Mouse (Mus musculus) heart, embryonic 11.5 days (tissue): ENCODE data around the gene Hacl1. TPM values are rescaled to one million over a fixed set of nuclear protein-coding genes. Genes with fewer than 3 reads are reported as not detected.

Experiments used
- ATAC-seq: fragments of 200-750 bp; cut with Nextera tagmentation; replicated peaks from 2 replicates; pipeline ENCODE4 v1.8.0; 2017; ENCODE audit warnings: moderate library complexity; ENCODE audit not compliant: insufficient number of reproducible peaks, low FRiP score, low TSS enrichment
- H3K27ac ChIP-seq: fragments of 300-500 bp; sonication (generic); 2 replicates; pipeline ENCODE4 v1.5.1; 2014; ENCODE audit warnings: mild to moderate bottlenecking, low read depth, low read length
- H3K27me3 ChIP-seq: fragments of 300-500 bp; sonication (generic); 2 replicates; pipeline ENCODE4 v1.6.1; 2014; ENCODE audit warnings: mild to moderate bottlenecking, low read length, mixed read lengths; ENCODE audit not compliant: control insufficient read depth, insufficient read depth
- H3K36me3 ChIP-seq: fragments of 300-500 bp; sonication (generic); 2 replicates; pipeline ENCODE4 v1.6.1; 2014; ENCODE audit warnings: mild to moderate bottlenecking, low read length, moderate library complexity, mixed read lengths; ENCODE audit not compliant: control insufficient read depth, insufficient read depth
- H3K4me1 ChIP-seq: fragments of 300-500 bp; sonication (generic); 2 replicates; pipeline ENCODE4 v1.6.1; 2014; ENCODE audit warnings: low read length; ENCODE audit not compliant: control insufficient read depth, insufficient read depth
- H3K4me2 ChIP-seq: fragments of 300-500 bp; sonication (generic); 2 replicates; pipeline ENCODE4 v1.6.1; 2014; ENCODE audit warnings: mild to moderate bottlenecking, moderate library complexity
- H3K4me3 ChIP-seq: fragments of 300-500 bp; sonication (generic); 2 replicates; pipeline ENCODE4 v1.5.1; 2014; ENCODE audit warnings: low read depth, low read length
- H3K9ac ChIP-seq: fragments of 300-500 bp; sonication (generic); 2 replicates; pipeline ENCODE4 v1.6.1; 2014; ENCODE audit warnings: mild to moderate bottlenecking, low read depth, low read length, moderate library complexity
- H3K9me3 ChIP-seq: fragments of 300-500 bp; sonication (generic); replicated peaks from 2 replicates; pipeline ENCODE4 v1.6.1; 2016; ENCODE audit warnings: low read length; ENCODE audit not compliant: control insufficient read depth
- WGBS: fragments of 180-500 bp; shearing (Covaris S2); extraction: QIAGEN DNeasy Blood & Tissue Kit; methylation state at CpG from one replicate; pipeline ENCODE4 v1.1.7; 2014; ENCODE audit not compliant: insufficient replicate concordance; 5-methylcytosine and 5-hydroxymethylcytosine counted together
- polyA plus RNA-seq: library from polyadenylated mRNA; unstranded; fragments of >200 nt; fragmentation: Nextera tagmentation; extraction: Ambion mirVana; gene quantifications from 2 replicates; pipeline ENCODE4 v1.2.1, GENCODE M21; 2014

Hacl1 gene
- polyA plus RNA-seq, 1 experiment from 2014 or later, result 16.1 TPM

GRCm38 (mm10) chr14:31601908-31602615 lies 39.0 kb downstream of the Hacl1 start:
- no peak for ATAC-seq
- H3K27ac ChIP-seq, result no peak overlapping the region

GRCm38 (mm10) chr14:31597446-31597845 lies 43.6 kb downstream of the Hacl1 start:
- H3K4me2 ChIP-seq, result no peak overlapping the region
- no peaks in the 10 kb centered on the region for H3K36me3 ChIP-seq
- no peak overlapping the region for H3K4me3 ChIP-seq
- H3K27me3 ChIP-seq, result no peaks in the 10 kb centered on the region
- H3K4me1 ChIP-seq, result no peaks in the 10 kb centered on the region
- no peak overlapping the region for H3K27ac ChIP-seq
- 78% methylated on average over 4 of the region's 4 CpGs for WGBS
- no peak overlapping the region for H3K9ac ChIP-seq
- ATAC-seq, result no peak
- no peaks in the 10 kb centered on the region for H3K9me3 ChIP-seq

More at GRCm38 (mm10) chr14:31601908-31602615, 39.0 kb downstream of the Hacl1 start:
- Histone ChIP-seq H3K4me1 (no peaks in the 10 kb centered on the region), H3K27me3 (no peaks in the 10 kb centered on the region), H3K9ac (no peak overlapping the region), H3K36me3 (no peaks in the 10 kb centered on the region), H3K4me3 (no peak overlapping the region), H3K4me2 (no peak overlapping the region), H3K9me3 (no peaks in the 10 kb centered on the region)
- 86% methylated on average over 14 of the region's 14 CpGs for WGBS

DNA sequence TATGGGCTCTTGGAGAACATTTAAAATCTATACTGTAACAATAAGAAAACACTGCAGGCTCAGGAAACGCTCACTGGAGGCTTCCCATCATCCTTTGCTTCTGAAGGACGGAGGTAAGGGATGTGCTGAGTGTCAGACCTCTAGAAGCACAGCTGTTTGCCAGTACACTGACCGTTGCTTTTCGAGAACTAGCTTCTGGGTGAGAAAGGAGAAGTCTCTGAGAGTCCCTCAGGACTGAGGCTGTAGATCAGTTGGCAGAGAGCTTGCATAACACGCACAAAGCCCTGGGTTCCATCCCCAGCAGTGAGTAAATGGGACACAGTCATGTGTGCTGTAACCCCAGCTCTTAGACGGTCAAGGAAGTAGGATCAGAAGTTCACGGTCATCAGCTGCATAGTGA lies 44.7 kb downstream of the Hacl1 start:
- Histone ChIP-seq H3K9me3 (no peaks in the 10 kb centered on the region), H3K36me3 (no peaks in the 10 kb centered on the region), H3K27ac (no peak overlapping the region), H3K27me3 (no peaks in the 10 kb centered on the region), H3K4me2 (no peak overlapping the region), H3K9ac (no peak overlapping the region), H3K4me3 (no peak overlapping the region), H3K4me1 (no peaks in the 10 kb centered on the region)
- 71% methylated on average over 7 of the region's 7 CpGs for WGBS
- no peak for ATAC-seq

DNA sequence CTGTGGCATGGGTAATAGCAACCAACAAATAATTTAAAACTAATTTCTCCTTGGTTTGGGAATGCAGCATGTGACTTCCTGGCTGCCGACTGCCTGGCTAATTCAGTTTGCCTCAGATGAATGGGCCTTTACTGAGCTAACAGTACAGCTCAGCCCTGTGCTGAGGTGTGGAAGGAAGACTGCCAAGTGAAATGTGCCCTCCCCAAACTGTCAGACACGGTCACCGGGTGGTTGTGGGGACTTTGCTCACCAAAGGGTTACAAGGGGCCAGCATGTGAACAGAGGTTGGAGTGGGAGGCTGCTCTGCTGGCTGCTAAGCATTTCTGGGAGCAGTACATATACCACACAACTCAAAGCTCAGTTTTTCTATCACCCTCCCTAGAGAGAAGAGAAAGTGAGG lies 46.4 kb downstream of the Hacl1 start:
- Histone ChIP-seq H3K27ac (no peak overlapping the region), H3K4me3 (no peak overlapping the region), H3K4me1 (no peaks in the 10 kb centered on the region), H3K9me3 (no peaks in the 10 kb centered on the region), H3K4me2 (no peak overlapping the region), H3K27me3 (no peaks in the 10 kb centered on the region), H3K36me3 (no peaks in the 10 kb centered on the region), H3K9ac (no peak overlapping the region)
- WGBS, result 72% methylated on average over 3 of the region's 3 CpGs
- ATAC-seq, result no peak

DNA sequence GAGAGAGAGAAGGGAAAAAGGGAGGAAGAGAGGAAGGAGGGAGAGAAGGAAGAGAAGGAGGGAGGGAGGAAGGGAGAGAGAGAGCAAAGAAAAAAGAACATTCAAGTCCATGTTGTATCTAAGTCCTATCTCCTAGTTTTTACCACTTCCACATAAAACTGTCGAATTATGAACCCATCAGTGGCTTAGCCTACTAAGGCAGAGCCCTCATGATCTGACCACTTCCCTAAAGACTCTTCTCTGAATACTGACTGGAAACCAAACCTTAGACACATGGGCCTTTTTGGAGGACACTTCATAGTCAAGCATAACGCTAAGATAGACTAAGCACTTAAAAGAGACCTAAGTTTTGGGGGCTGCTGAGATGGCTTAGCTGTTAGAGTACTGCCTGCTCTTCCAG lies 48.0 kb downstream of the Hacl1 start:
- no peak overlapping the region for H3K4me3 ChIP-seq
- H3K27ac ChIP-seq, result no peak overlapping the region
- WGBS, result 74% methylated on average over 2 of the region's 2 CpGs

GRCm38 (mm10) chr14:31591243-31591642 lies 49.8 kb downstream of the Hacl1 start, which contains the start of gene Colq:
Gene Colq (minus strand): TSS chr14:31591343.
- no peaks in the 10 kb centered on the region for H3K27me3 ChIP-seq
- H3K4me2 ChIP-seq, result no peak within 1 kb of the TSS
- no peak within 1 kb of the TSS for H3K27ac ChIP-seq
- H3K9ac ChIP-seq, result no peak within 1 kb of the TSS
- H3K36me3 ChIP-seq, result no peaks in the 10 kb centered on the region
- 67% methylated on average over 3 of the region's 3 CpGs for WGBS
- no peaks in the 10 kb centered on the region for H3K9me3 ChIP-seq
- H3K4me3 ChIP-seq, result no peak within 1 kb of the TSS
- no peak for ATAC-seq
- no peaks in the 10 kb centered on the region for H3K4me1 ChIP-seq

More for the DNA sequence above, 48.0 kb downstream of the Hacl1 start:
- ATAC-seq, result no peak
- H3K9me3 ChIP-seq, result no peaks in the 10 kb centered on the region
- no peaks in the 10 kb centered on the region for H3K4me1 ChIP-seq
- H3K9ac ChIP-seq, result no peak overlapping the region
- H3K4me2 ChIP-seq, result no peak overlapping the region
- H3K36me3 ChIP-seq, result no peaks in the 10 kb centered on the region
- H3K27me3 ChIP-seq, result no peaks in the 10 kb centered on the region

DNA sequence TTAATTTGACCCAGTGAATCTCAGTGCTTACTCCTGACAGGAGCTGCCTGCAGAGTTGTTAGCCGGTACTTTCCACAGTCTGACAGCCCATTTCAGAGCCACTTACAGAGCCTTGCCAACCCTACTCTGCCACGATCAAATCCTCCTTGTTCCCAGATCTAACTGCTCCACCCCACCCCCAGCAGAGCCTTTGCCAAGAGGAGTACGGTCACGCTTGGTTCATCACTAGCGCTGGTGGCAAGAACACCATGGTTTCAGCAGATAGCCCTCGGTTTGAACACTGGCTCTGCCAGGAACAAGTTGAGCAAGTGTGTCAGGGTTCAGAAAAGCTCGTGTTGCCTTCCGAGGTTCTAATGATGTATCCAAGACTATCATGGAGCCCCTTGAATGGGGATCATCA lies 54.6 kb downstream of the Hacl1 start:
- no peak overlapping the region for H3K4me3 ChIP-seq
- H3K4me2 ChIP-seq, result no peak overlapping the region
- 78% methylated on average over 8 of the region's 8 CpGs for WGBS
- no peaks in the 10 kb centered on the region for H3K4me1 ChIP-seq
- no peaks in the 10 kb centered on the region; the same call in 1 of the 2 replicates for H3K9me3 ChIP-seq
- no peak overlapping the region for H3K9ac ChIP-seq
- no peak for ATAC-seq
- H3K36me3 ChIP-seq, result no peaks in the 10 kb centered on the region
- H3K27ac ChIP-seq, result no peak overlapping the region
- H3K27me3 ChIP-seq, result no peaks in the 10 kb centered on the region

- no peak overlapping the region for H3K27ac ChIP-seq
- no peaks in the 10 kb centered on the region; the same call in 1 of the 2 replicates for H3K9me3 ChIP-seq
- peaks cover 9% of the 10 kb centered on the region for H3K4me1 ChIP-seq
- ATAC-seq, result no peak
- no peaks in the 10 kb centered on the region for H3K36me3 ChIP-seq
- no peak overlapping the region for H3K4me3 ChIP-seq
- WGBS, result 83% methylated on average over 9 of the region's 9 CpGs
- H3K4me2 ChIP-seq, result no peak overlapping the region
- H3K27me3 ChIP-seq, result no peaks in the 10 kb centered on the region
- H3K9ac ChIP-seq, result no peak overlapping the region
Measured at GRCm38 (mm10) chr14:31583082-31583481, 58.0 kb downstream of the Hacl1 start.
